Mouse (Mus musculus) gastrocnemius, adult 18-20 months (tissue): ENCODE results near the gene Ankrd39. TPM values are rescaled to one million over a fixed set of nuclear protein-coding genes. Genes with fewer than 3 reads are reported as not detected.

ENCODE experiments used
- DNase-seq: peaks from one replicate; pipeline ENCODE4 v3.0.0; 2021; ENCODE audit warnings: low spot score
- microRNA-seq: library from miRNA; unstranded; fragments of <30 nt; microRNA quantifications from one replicate; pipeline ENCODE4 v1.2.0, GENCODE M21; 2021
- total RNA-seq, 2 experiments: library from RNA; stranded (reverse); gene quantifications; 2 replicates each; pipeline ENCODE4 v1.2.3; 2021

Gene Ankrd39
- total RNA-seq, 2 experiments from 2014 or later = 7.3 to 8.6 TPM

GRCm38 (mm10) chr1:36493299-36493698 lies 53.9 kb downstream of the Ankrd39 start:
- no peak for DNase-seq

GRCm38 (mm10) chr1:36492416-36493139 lies 54.7 kb downstream of the Ankrd39 start:
- peak; percentile 83 for DNase-seq

GRCm38 (mm10) chr1:36489661-36490060 lies 57.6 kb downstream of the Ankrd39 start:
- DNase-seq = no peak

Small RNA genes lying within 50 kb of the gene (microRNA-seq; reads per million reads assigned to microRNA genes)
- gene Gm47280 = not detected

Other genes with a start within 250 kb of the Ankrd39 start
- gene Arid5a, start 239.7 kb downstream of the Ankrd39 start, total RNA-seq = 10 to 100 TPM in 1 of 2 experiments, 1 to 10 TPM in 1; 6.3 to 15.4 TPM
- 10 to 100 TPM; 31.9 to 40.6 TPM for gene Kansl3, start 178.3 kb downstream of the Ankrd39 start, total RNA-seq
- gene Fer1l5, start 175.2 kb downstream of the Ankrd39 start, total RNA-seq = not detected
- gene Lman2l, start 102.2 kb downstream of the Ankrd39 start, total RNA-seq = 10 to 100 TPM; 21.0 to 22.2 TPM
- gene Cnnm4, start 75.8 kb downstream of the Ankrd39 start, total RNA-seq = 1 to 10 TPM; 7.6 to 8.2 TPM
- gene Cnnm3, start 35.6 kb downstream of the Ankrd39 start, total RNA-seq = 10 to 100 TPM; 11.6 TPM
- 1,000 to 10,000 TPM; 3,219 to 3,282 TPM for gene Ankrd23, start 10.6 kb downstream of the Ankrd39 start, total RNA-seq
- 1,000 to 10,000 TPM; 1,348 to 1,458 TPM for gene Gm42417, start 8.0 kb downstream of the Ankrd39 start, total RNA-seq
- 1 to 10 TPM; 4.7 to 6.8 TPM for gene Sema4c, start 10.9 kb upstream of the Ankrd39 start, total RNA-seq
- under 1 TPM; 0.43 to 0.59 TPM for gene Fam178b, start 135.7 kb upstream of the Ankrd39 start, total RNA-seq
- 1,000 to 10,000 TPM; 1,366 to 1,435 TPM for gene Cox5b, start 144.0 kb upstream of the Ankrd39 start, total RNA-seq
- gene 4933424G06Rik, start 162.7 kb upstream of the Ankrd39 start, total RNA-seq = 1 to 10 TPM in 1 of 2 experiments, under 1 TPM in 1; 0.66 to 1.2 TPM
- gene Actr1b, start 167.0 kb upstream of the Ankrd39 start, total RNA-seq = 100 to 1,000 TPM; 138 to 147 TPM
- gene Zap70, start 214.4 kb upstream of the Ankrd39 start, total RNA-seq = under 1 TPM; 0.19 to 0.73 TPM